Mouse (Mus musculus) heart, embryonic 11.5 days (tissue): ENCODE measurements around the gene Adgrl3. TPM values are rescaled to one million over a fixed set of nuclear protein-coding genes. Genes with fewer than 3 reads are reported as not detected.

Source experiments
- ATAC-seq: fragments of 200-750 bp; cut with Nextera tagmentation; replicated peaks from 2 replicates; pipeline ENCODE4 v1.8.0; 2017; ENCODE audit warnings: moderate library complexity; ENCODE audit not compliant: insufficient number of reproducible peaks, low FRiP score, low TSS enrichment
- H3K27ac ChIP-seq: fragments of 300-500 bp; sonication (generic); 2 replicates; pipeline ENCODE4 v1.5.1; 2014; ENCODE audit warnings: mild to moderate bottlenecking, low read depth, low read length
- H3K27me3 ChIP-seq: fragments of 300-500 bp; sonication (generic); 2 replicates; pipeline ENCODE4 v1.6.1; 2014; ENCODE audit warnings: mild to moderate bottlenecking, low read length, mixed read lengths; ENCODE audit not compliant: control insufficient read depth, insufficient read depth
- H3K36me3 ChIP-seq: fragments of 300-500 bp; sonication (generic); 2 replicates; pipeline ENCODE4 v1.6.1; 2014; ENCODE audit warnings: mild to moderate bottlenecking, low read length, moderate library complexity, mixed read lengths; ENCODE audit not compliant: control insufficient read depth, insufficient read depth
- H3K4me1 ChIP-seq: fragments of 300-500 bp; sonication (generic); 2 replicates; pipeline ENCODE4 v1.6.1; 2014; ENCODE audit warnings: low read length; ENCODE audit not compliant: control insufficient read depth, insufficient read depth
- H3K4me2 ChIP-seq: fragments of 300-500 bp; sonication (generic); 2 replicates; pipeline ENCODE4 v1.6.1; 2014; ENCODE audit warnings: mild to moderate bottlenecking, moderate library complexity
- H3K4me3 ChIP-seq: fragments of 300-500 bp; sonication (generic); 2 replicates; pipeline ENCODE4 v1.5.1; 2014; ENCODE audit warnings: low read depth, low read length
- H3K9ac ChIP-seq: fragments of 300-500 bp; sonication (generic); 2 replicates; pipeline ENCODE4 v1.6.1; 2014; ENCODE audit warnings: mild to moderate bottlenecking, low read depth, low read length, moderate library complexity
- H3K9me3 ChIP-seq: fragments of 300-500 bp; sonication (generic); replicated peaks from 2 replicates; pipeline ENCODE4 v1.6.1; 2016; ENCODE audit warnings: low read length; ENCODE audit not compliant: control insufficient read depth
- WGBS: fragments of 180-500 bp; shearing (Covaris S2); extraction: QIAGEN DNeasy Blood & Tissue Kit; methylation state at CpG from one replicate; pipeline ENCODE4 v1.1.7; 2014; ENCODE audit not compliant: insufficient replicate concordance; 5-methylcytosine and 5-hydroxymethylcytosine counted together
- polyA plus RNA-seq: library from polyadenylated mRNA; unstranded; fragments of >200 nt; fragmentation: Nextera tagmentation; extraction: Ambion mirVana; gene quantifications from 2 replicates; pipeline ENCODE4 v1.2.1, GENCODE M21; 2014

Gene Adgrl3
- polyA plus RNA-seq, 1 experiment from 2014 or later = 9.9 TPM

GRCm38 (mm10) chr5:81155791-81156190 lies 135.9 kb downstream of the Adgrl3 start:
- Histone ChIP-seq H3K4me1 (no peaks in the 10 kb centered on the region), H3K9ac (no peak overlapping the region), H3K4me2 (no peak overlapping the region), H3K36me3 (no peaks in the 10 kb centered on the region), H3K27ac (no peak overlapping the region), H3K9me3 (no peaks in the 10 kb centered on the region), H3K27me3 (no peaks in the 10 kb centered on the region), H3K4me3 (no peak overlapping the region)
- ATAC-seq = no peak
- WGBS = 80% methylated on average over 12 of the region's 12 CpGs

DNA sequence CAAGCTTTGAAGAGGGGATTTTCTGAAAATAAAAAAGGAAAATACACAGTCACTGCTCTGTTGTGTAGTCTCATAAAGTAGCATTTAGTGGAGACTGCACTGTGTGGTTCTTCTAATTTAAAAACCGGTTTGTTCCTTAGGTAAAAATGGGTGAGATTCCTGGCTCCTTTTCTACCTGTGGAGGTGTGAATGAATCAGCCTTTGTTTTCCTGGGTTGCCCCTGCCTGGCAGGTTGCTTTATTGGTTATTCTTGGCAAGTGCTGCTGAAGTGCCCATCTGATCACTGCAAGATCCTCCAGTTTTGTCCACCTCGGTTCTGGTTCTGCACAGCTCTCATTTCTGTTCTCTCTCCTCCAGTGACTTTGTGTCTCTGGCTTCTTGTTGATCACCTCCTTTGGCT lies 136.3 kb downstream of the Adgrl3 start:
- no peak overlapping the region for H3K4me3 ChIP-seq
- ATAC-seq = no peak
- H3K9ac ChIP-seq = no peak overlapping the region
- H3K4me2 ChIP-seq = no peak overlapping the region
- no peaks in the 10 kb centered on the region for H3K9me3 ChIP-seq
- no peak overlapping the region for H3K27ac ChIP-seq
- H3K36me3 ChIP-seq = no peaks in the 10 kb centered on the region
- H3K4me1 ChIP-seq = no peaks in the 10 kb centered on the region
- H3K27me3 ChIP-seq = no peaks in the 10 kb centered on the region
- WGBS = 31% methylated on average over 2 of the region's 2 CpGs

DNA sequence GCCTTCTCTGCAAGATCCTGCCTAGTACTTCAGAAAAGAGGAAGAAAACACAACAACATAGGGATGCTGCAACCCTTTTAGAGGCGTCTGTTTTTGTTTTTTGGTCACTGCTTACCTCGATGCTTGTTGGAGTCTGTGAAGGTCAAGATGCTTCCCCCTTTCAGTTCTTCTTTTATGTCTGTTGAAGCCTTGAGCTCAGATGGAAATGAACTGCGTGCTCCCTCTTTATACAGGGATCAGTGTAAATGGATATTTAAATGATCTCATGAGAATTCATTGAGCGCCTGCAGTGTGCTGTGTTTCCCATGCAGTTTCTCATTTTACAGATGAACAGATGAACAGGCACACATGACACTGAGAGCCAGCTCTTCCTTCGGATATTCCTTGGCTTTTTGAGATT lies 136.9 kb downstream of the Adgrl3 start:
- no peaks in the 10 kb centered on the region for H3K9me3 ChIP-seq
- 59% methylated on average over 5 of the region's 5 CpGs for WGBS
- no peak overlapping the region for H3K4me2 ChIP-seq
- no peaks in the 10 kb centered on the region for H3K27me3 ChIP-seq
- no peak for ATAC-seq
- no peaks in the 10 kb centered on the region for H3K4me1 ChIP-seq
- H3K9ac ChIP-seq = no peak overlapping the region
- H3K27ac ChIP-seq = no peak overlapping the region
- H3K4me3 ChIP-seq = no peak overlapping the region
- no peaks in the 10 kb centered on the region for H3K36me3 ChIP-seq

GRCm38 (mm10) chr5:81159013-81159412 lies 139.1 kb downstream of the Adgrl3 start:
- H3K4me1 ChIP-seq = no peaks in the 10 kb centered on the region
- no peaks in the 10 kb centered on the region for H3K27me3 ChIP-seq
- H3K4me3 ChIP-seq = no peak overlapping the region
- H3K36me3 ChIP-seq = no peaks in the 10 kb centered on the region
- H3K4me2 ChIP-seq = no peak overlapping the region
- H3K9ac ChIP-seq = no peak overlapping the region
- 85% methylated on average over 12 of the region's 12 CpGs for WGBS
- no peak overlapping the region for H3K27ac ChIP-seq
- H3K9me3 ChIP-seq = no peaks in the 10 kb centered on the region
- ATAC-seq = no peak

- H3K27ac ChIP-seq = no peak overlapping the region
- no peak for ATAC-seq
- no peak overlapping the region for H3K9ac ChIP-seq
- WGBS = 79% methylated on average over 6 of the region's 6 CpGs
- H3K4me1 ChIP-seq = no peaks in the 10 kb centered on the region
- no peak overlapping the region for H3K4me3 ChIP-seq
- no peak overlapping the region for H3K4me2 ChIP-seq
- H3K36me3 ChIP-seq = no peaks in the 10 kb centered on the region
- H3K9me3 ChIP-seq = no peaks in the 10 kb centered on the region
- H3K27me3 ChIP-seq = no peaks in the 10 kb centered on the region
These were observed 140.5 kb downstream of the Adgrl3 start for GRCm38 (mm10) chr5:81160431-81160830.

- no peak for ATAC-seq
- WGBS = 55% methylated on average over 4 of the region's 4 CpGs
- no peaks in the 10 kb centered on the region for H3K4me1 ChIP-seq
- no peak overlapping the region for H3K4me3 ChIP-seq
- H3K27ac ChIP-seq = no peak overlapping the region
- no peaks in the 10 kb centered on the region for H3K36me3 ChIP-seq
- no peak overlapping the region for H3K4me2 ChIP-seq
- H3K27me3 ChIP-seq = no peaks in the 10 kb centered on the region
- H3K9ac ChIP-seq = no peak overlapping the region
- H3K9me3 ChIP-seq = no peaks in the 10 kb centered on the region
These were observed 169.0 kb downstream of the Adgrl3 start for GRCm38 (mm10) chr5:81188871-81189485.

GRCm38 (mm10) chr5:81200354-81200753 lies 180.4 kb downstream of the Adgrl3 start:
- no peaks in the 10 kb centered on the region for H3K36me3 ChIP-seq
- no peak overlapping the region for H3K27ac ChIP-seq
- no peak for ATAC-seq
- no peak overlapping the region for H3K4me3 ChIP-seq
- H3K4me2 ChIP-seq = no peak overlapping the region
- H3K9me3 ChIP-seq = no peaks in the 10 kb centered on the region
- no peaks in the 10 kb centered on the region for H3K27me3 ChIP-seq
- no peaks in the 10 kb centered on the region for H3K4me1 ChIP-seq
- no peak overlapping the region for H3K9ac ChIP-seq

- H3K4me1 ChIP-seq = no peaks in the 10 kb centered on the region
- no peak overlapping the region for H3K9ac ChIP-seq
- H3K4me2 ChIP-seq = no peak overlapping the region
- ATAC-seq = no peak
- H3K4me3 ChIP-seq = no peak overlapping the region
- no peaks in the 10 kb centered on the region for H3K27me3 ChIP-seq
- no peaks in the 10 kb centered on the region for H3K9me3 ChIP-seq
- H3K27ac ChIP-seq = no peak overlapping the region
- no peaks in the 10 kb centered on the region for H3K36me3 ChIP-seq
- 81% methylated on average over 4 of the region's 4 CpGs for WGBS
These were observed 181.9 kb downstream of the Adgrl3 start for GRCm38 (mm10) chr5:81201885-81202284.

GRCm38 (mm10) chr5:81218500-81219057 lies 198.6 kb downstream of the Adgrl3 start:
- no peak overlapping the region for H3K9ac ChIP-seq
- no peak overlapping the region for H3K27ac ChIP-seq
- 67% methylated on average over 2 of the region's 2 CpGs for WGBS
- H3K27me3 ChIP-seq = no peaks in the 10 kb centered on the region
- no peaks in the 10 kb centered on the region for H3K9me3 ChIP-seq
- no peak for ATAC-seq
- H3K4me1 ChIP-seq = no peaks in the 10 kb centered on the region
- H3K4me2 ChIP-seq = no peak overlapping the region
- no peaks in the 10 kb centered on the region for H3K36me3 ChIP-seq
- no peak overlapping the region for H3K4me3 ChIP-seq
